Mouse (Mus musculus) erythroblast, embryonic 14.5 days (primary cell): ENCODE measurements around the gene Rcc2. TPM values are rescaled to one million over a fixed set of nuclear protein-coding genes. Genes with fewer than 3 reads are reported as not detected.

ENCODE experiments used
- H3K27me3 ChIP-seq: 2 replicates; pipeline ENCODE4 v1.6.1; 2012; ENCODE audit warnings: inconsistent platforms; ENCODE audit not compliant: control insufficient read depth
- H3K36me3 ChIP-seq: 2 replicates; pipeline ENCODE4 v1.6.1; 2012; ENCODE audit warnings: mild to moderate bottlenecking, inconsistent platforms; ENCODE audit not compliant: control insufficient read depth
- H3K4me1 ChIP-seq: 2 replicates; pipeline ENCODE4 v1.6.1; 2012; ENCODE audit warnings: inconsistent platforms; ENCODE audit not compliant: control insufficient read depth
- H3K4me3 ChIP-seq: replicated peaks from 2 replicates; pipeline ENCODE3; 2012; ENCODE audit warnings: moderate library complexity, mild to moderate bottlenecking, inconsistent platforms
- H3K9me3 ChIP-seq: 2 replicates; pipeline ENCODE4 v1.6.1; 2012; ENCODE audit warnings: low read length, inconsistent platforms, mixed read lengths; ENCODE audit not compliant: control insufficient read depth
- GATA1 ChIP-seq: IDR thresholded peaks from 2 replicates; pipeline ENCODE4 v1.6.1; 2012; ENCODE audit warnings: low read length, inconsistent platforms, mixed read lengths
- TAL1 ChIP-seq: IDR thresholded peaks from 3 replicates; pipeline ENCODE4 v1.6.1; 2012; ENCODE audit warnings: low read length, inconsistent platforms, mixed read lengths
- polyA plus RNA-seq: library from polyadenylated mRNA; stranded (reverse); fragments of >175 nt; gene quantifications from 2 replicates; pipeline ENCODE4 v1.2.3, GENCODE M21; 2012

The Rcc2 gene
- 31.0 and 36.3 TPM in 2 replicates for polyA plus RNA-seq

- TF ChIP-seq TAL1: no peak
- no peak for TF ChIP-seq GATA1
- Histone ChIP-seq H3K36me3 (peaks cover 24% of the 10 kb centered on the region), H3K4me1 (peaks cover 76% of the 10 kb centered on the region), H3K27me3 (no peaks in the 10 kb centered on the region), H3K4me3 (peak within 1 kb of the TSS; percentile 89), H3K9me3 (no peaks in the 10 kb centered on the region)
Measured at GRCm38 (mm10) chr4:140700269-140701018, at the start of gene Rcc2. Rcc2 (plus strand) TSS chr4:140700541.

DNA sequence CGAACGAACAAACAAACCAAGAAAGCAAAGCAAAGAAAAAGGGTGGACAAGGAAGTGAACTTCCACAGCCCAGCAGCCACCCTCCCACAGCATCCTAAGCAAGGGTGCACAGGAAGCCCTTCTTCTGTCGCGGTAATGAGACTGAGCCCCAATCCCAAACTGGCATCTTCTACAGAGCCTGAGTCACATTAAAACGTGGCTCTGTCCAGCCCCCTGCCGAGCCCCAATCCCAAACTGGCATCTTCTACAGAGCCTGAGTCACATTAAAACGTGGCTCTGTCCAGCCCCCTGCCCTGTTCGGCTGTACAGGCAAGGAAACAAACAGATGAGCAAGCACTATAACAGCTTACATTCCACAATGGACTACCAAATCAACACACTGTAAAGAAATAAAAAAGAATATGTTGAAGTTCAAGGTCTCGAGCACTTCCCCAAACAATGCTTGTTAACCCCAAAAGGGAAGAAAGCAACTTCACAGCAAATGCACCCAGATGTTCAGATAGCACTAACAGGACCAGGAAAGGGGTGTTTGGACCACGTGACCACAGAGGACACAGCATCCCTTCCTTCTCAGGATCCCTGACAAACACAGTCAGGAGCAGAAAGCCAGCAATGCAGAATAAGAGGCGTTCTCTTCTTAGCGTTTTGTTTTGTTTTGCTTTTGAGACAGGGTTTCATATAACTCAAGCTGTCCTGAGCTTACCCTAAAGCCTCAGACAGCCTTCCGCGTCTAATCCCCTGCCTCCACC is 46.3 kb upstream of the Rcc2 start:
- TF ChIP-seq TAL1 (no peak), GATA1 (no peak)
- H3K4me3 ChIP-seq: no peak overlapping the region
- no peaks in the 10 kb centered on the region for H3K4me1 ChIP-seq
- H3K9me3 ChIP-seq: no peaks in the 10 kb centered on the region
- no peaks in the 10 kb centered on the region for H3K36me3 ChIP-seq
- H3K27me3 ChIP-seq: peaks cover 23% of the 10 kb centered on the region

DNA sequence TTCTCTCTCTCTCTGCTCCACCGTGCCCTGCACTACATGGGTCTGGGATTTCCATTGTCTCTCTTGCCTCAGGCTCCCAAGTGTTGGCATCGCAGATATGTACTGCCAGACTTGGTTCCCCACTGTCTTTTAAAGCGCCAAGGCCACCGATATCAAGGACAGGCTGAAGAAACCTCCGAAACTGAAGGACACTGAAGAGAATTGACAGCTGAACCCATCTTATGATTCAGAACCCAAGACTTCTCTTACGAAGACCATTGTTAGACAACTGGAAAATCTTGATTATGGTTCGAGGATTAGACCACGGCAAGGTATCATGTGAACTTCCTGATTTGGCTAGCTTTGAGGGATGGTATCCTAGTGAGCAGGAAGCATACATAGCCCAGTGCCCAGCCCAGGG is 45.5 kb upstream of the Rcc2 start:
- Histone ChIP-seq H3K4me3 (no peak overlapping the region), H3K27me3 (peaks cover 16% of the 10 kb centered on the region), H3K4me1 (no peaks in the 10 kb centered on the region), H3K9me3 (no peaks in the 10 kb centered on the region), H3K36me3 (no peaks in the 10 kb centered on the region)
- TF ChIP-seq TAL1 (no peak), GATA1 (no peak)

- no peaks in the 10 kb centered on the region for H3K9me3 ChIP-seq
- no peak for TF ChIP-seq TAL1
- H3K4me1 ChIP-seq: no peaks in the 10 kb centered on the region
- H3K36me3 ChIP-seq: no peaks in the 10 kb centered on the region
- H3K4me3 ChIP-seq: no peak overlapping the region
- peaks cover 13% of the 10 kb centered on the region for H3K27me3 ChIP-seq
Measured at GRCm38 (mm10) chr4:140656529-140656928, 43.8 kb upstream of the Rcc2 start.

DNA sequence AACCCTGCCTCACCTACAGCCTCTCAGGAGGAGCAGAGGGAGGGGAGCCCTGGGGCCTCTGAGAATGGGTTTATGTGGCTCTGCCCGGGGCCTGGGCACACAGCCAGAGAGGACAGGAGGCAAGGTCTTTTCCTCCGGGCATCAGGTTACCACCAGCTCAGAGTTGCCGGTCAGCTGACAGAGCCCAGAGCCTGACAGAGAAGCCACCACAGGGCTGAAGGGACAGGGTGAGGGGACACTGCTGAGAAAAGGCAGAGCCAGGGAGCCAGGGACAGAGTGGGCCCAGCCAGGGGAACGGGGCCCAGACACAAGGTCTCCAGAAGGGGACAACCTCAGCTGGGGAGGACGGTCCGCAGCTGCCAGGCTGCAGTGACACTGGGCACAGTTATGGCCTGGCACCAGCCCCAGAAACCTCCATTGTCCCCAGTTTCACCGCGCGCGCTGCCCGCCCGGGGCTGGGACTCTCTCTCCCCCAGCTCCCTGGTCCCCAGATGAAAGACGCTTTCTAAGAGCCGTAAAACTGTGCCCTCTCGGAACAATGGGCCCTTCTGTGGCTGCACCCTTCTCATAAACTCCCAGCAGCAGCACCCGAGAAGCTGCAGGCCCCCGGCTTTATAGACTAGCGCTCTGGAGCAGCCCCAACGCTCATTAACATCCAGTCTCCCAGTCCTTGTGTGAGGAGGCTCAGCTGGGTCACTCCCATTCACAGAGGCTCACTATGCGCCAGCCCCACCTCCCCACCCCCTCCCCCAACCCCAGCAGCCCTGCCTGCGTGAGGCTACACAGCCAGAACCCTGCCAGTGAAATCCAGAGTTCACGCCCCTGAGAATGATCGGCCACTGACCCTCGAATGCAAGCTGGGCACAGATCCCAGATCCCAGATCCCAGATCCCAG is 42.4 kb upstream of the Rcc2 start:
- no peak for TF ChIP-seq GATA1
- TF ChIP-seq TAL1: no peak
- no peaks in the 10 kb centered on the region for H3K36me3 ChIP-seq
- no peak overlapping the region for H3K4me3 ChIP-seq
- H3K9me3 ChIP-seq: no peaks in the 10 kb centered on the region
- H3K27me3 ChIP-seq: peaks cover 27% of the 10 kb centered on the region
- H3K4me1 ChIP-seq: no peaks in the 10 kb centered on the region

- H3K4me3 ChIP-seq: no peak overlapping the region
- TF ChIP-seq TAL1 (no peak), GATA1 (no peak)
- no peaks in the 10 kb centered on the region for H3K36me3 ChIP-seq
- no peaks in the 10 kb centered on the region for H3K4me1 ChIP-seq
- no peaks in the 10 kb centered on the region for H3K9me3 ChIP-seq
- peaks cover 17% of the 10 kb centered on the region for H3K27me3 ChIP-seq
Measured at GRCm38 (mm10) chr4:140661406-140662022, 38.8 kb upstream of the Rcc2 start.

- no peaks in the 10 kb centered on the region for H3K9me3 ChIP-seq
- no peak for TF ChIP-seq TAL1
- no peak for TF ChIP-seq GATA1
- no peaks in the 10 kb centered on the region for H3K36me3 ChIP-seq
- H3K4me3 ChIP-seq: no peak overlapping the region
- H3K4me1 ChIP-seq: no peaks in the 10 kb centered on the region
- H3K27me3 ChIP-seq: peaks cover 17% of the 10 kb centered on the region
Measured at GRCm38 (mm10) chr4:140662453-140662852, 37.9 kb upstream of the Rcc2 start.

- Histone ChIP-seq H3K9me3 (no peaks in the 10 kb centered on the region), H3K4me3 (no peak overlapping the region), H3K4me1 (no peaks in the 10 kb centered on the region), H3K36me3 (no peaks in the 10 kb centered on the region), H3K27me3 (peaks cover 17% of the 10 kb centered on the region)
- TF ChIP-seq TAL1 (no peak), GATA1 (no peak)
Measured at GRCm38 (mm10) chr4:140662882-140663585, 37.3 kb upstream of the Rcc2 start.

GRCm38 (mm10) chr4:140665053-140665452 is 35.3 kb upstream of the Rcc2 start:
- no peak for TF ChIP-seq TAL1
- no peak for TF ChIP-seq GATA1
- Histone ChIP-seq H3K4me1 (no peaks in the 10 kb centered on the region), H3K36me3 (no peaks in the 10 kb centered on the region), H3K27me3 (peaks cover 17% of the 10 kb centered on the region), H3K4me3 (no peak overlapping the region), H3K9me3 (no peaks in the 10 kb centered on the region)
